Mouse (Mus musculus): ENCODE measurements around the gene Nasp.
"Not testable (repeated sequence)": the region's sequence is repeated elsewhere in the genome, so short reads cannot be mapped to it uniquely, and the experiment has no call there.

The Nasp gene

GRCm38 (mm10) chr4:116627722-116628662, at the start of gene Nasp:
TSS of gene Nasp (minus strand) at chr4:116627941.
- DNase-seq (ENCODE audit: low spot score) = peak; percentile 92

- no peak for DNase-seq (ENCODE audit: low spot score)
Measured at GRCm38 (mm10) chr4:116676027-116676426, 48.3 kb upstream of the Nasp start.

- not testable (repeated sequence) for DNase-seq (ENCODE audit: low spot score)
Measured at GRCm38 (mm10) chr4:116674761-116675160, 47.0 kb upstream of the Nasp start.

GRCm38 (mm10) chr4:116672785-116673184, 45.0 kb upstream of the Nasp start:
- DNase-seq (ENCODE audit: low spot score) = peak; percentile 78

- no peak for DNase-seq (ENCODE audit: low spot score)
Measured at GRCm38 (mm10) chr4:116669291-116669690, 41.5 kb upstream of the Nasp start.

- peak; percentile 39 for DNase-seq (ENCODE audit: low spot score)
Measured at GRCm38 (mm10) chr4:116668145-116668544, 40.4 kb upstream of the Nasp start.

- DNase-seq (ENCODE audit: low spot score) = no peak
Measured at GRCm38 (mm10) chr4:116666625-116667024, 38.9 kb upstream of the Nasp start.

GRCm38 (mm10) chr4:116661998-116662397, 34.3 kb upstream of the Nasp start:
- DNase-seq (ENCODE audit: low spot score) = no peak

- no peak for DNase-seq (ENCODE audit: low spot score)
Measured at GRCm38 (mm10) chr4:116660829-116661228, 33.1 kb upstream of the Nasp start.

- DNase-seq (ENCODE audit: low spot score) = not testable (repeated sequence)
Measured at GRCm38 (mm10) chr4:116659916-116660315, 32.2 kb upstream of the Nasp start.

GRCm38 (mm10) chr4:116659474-116659873, 31.7 kb upstream of the Nasp start:
- peak; percentile 51 for DNase-seq (ENCODE audit: low spot score)

GRCm38 (mm10) chr4:116657971-116658370, 30.2 kb upstream of the Nasp start:
- DNase-seq (ENCODE audit: low spot score) = no peak

GRCm38 (mm10) chr4:116655658-116656057, 27.9 kb upstream of the Nasp start:
- no peak for DNase-seq (ENCODE audit: low spot score)

- DNase-seq (ENCODE audit: low spot score) = no peak
Measured at GRCm38 (mm10) chr4:116655100-116655499, 27.4 kb upstream of the Nasp start.

- DNase-seq (ENCODE audit: low spot score) = no peak
Measured at GRCm38 (mm10) chr4:116653228-116653627, 25.5 kb upstream of the Nasp start.

GRCm38 (mm10) chr4:116651797-116652135, 24.0 kb upstream of the Nasp start:
- DNase-seq (ENCODE audit: low spot score) = no peak

GRCm38 (mm10) chr4:116650924-116651796, 23.4 kb upstream of the Nasp start, which contains the start of gene Akr1a1:
TSS of gene Akr1a1 (minus strand) at chr4:116651680.
- DNase-seq (ENCODE audit: low spot score) = peak; percentile 92

GRCm38 (mm10) chr4:116650365-116650764, 22.6 kb upstream of the Nasp start:
- DNase-seq (ENCODE audit: low spot score) = no peak

GRCm38 (mm10) chr4:116649411-116649810, 21.7 kb upstream of the Nasp start:
- DNase-seq (ENCODE audit: low spot score) = no peak

- DNase-seq (ENCODE audit: low spot score) = no peak
Measured at GRCm38 (mm10) chr4:116645624-116646023, 17.9 kb upstream of the Nasp start.

- peak; percentile 29 for DNase-seq (ENCODE audit: low spot score)
Measured at GRCm38 (mm10) chr4:116644326-116644725, 16.6 kb upstream of the Nasp start.

GRCm38 (mm10) chr4:116642071-116642470, 14.3 kb upstream of the Nasp start:
- DNase-seq (ENCODE audit: low spot score) = no peak

GRCm38 (mm10) chr4:116638821-116639220, 11.1 kb upstream of the Nasp start:
- no peak for DNase-seq (ENCODE audit: low spot score)

Measured in lung, postnatal 25 days (tissue).